Mouse (Mus musculus) lung, postnatal 4 days (tissue): ENCODE results near the gene Tmem8.
"Not testable (repeated sequence)": the region's sequence is repeated elsewhere in the genome, so short reads cannot be mapped to it uniquely, and the experiment has no call there.

Source experiments
- DNase-seq, 2 experiments: peaks; one replicate each; pipeline ENCODE4 v3.0.0; 2021

The Tmem8 gene

GRCm38 (mm10) chr17:26112751-26113150 lies 348 bp upstream of the Tmem8 start:
- DNase-seq = no peak

GRCm38 (mm10) chr17:26114061-26114460 lies 962 bp downstream of the Tmem8 start:
- no peak for DNase-seq

- not testable (repeated sequence) for DNase-seq
Observed at GRCm38 (mm10) chr17:26114461-26114860, 1.4 kb downstream of the Tmem8 start.

GRCm38 (mm10) chr17:26115205-26115898 lies 2.3 kb downstream of the Tmem8 start:
- DNase-seq = peak; percentile 50 to 75

GRCm38 (mm10) chr17:26115956-26116487 lies 2.9 kb downstream of the Tmem8 start:
- no peak for DNase-seq

- DNase-seq = no peak
Observed at GRCm38 (mm10) chr17:26116503-26117258, 3.6 kb downstream of the Tmem8 start.

GRCm38 (mm10) chr17:26119766-26120710 lies 6.9 kb downstream of the Tmem8 start:
- DNase-seq = peak; percentile 66 to 68

GRCm38 (mm10) chr17:26122431-26123140 lies 9.5 kb downstream of the Tmem8 start:
- no peak for DNase-seq

- peak; percentile 94 for DNase-seq
Observed at GRCm38 (mm10) chr17:26123267-26123684, 10.2 kb downstream of the Tmem8 start, which contains the start of gene Mrpl28. Gene Mrpl28, plus strand, starts transcription at chr17:26123500.

- no peak for DNase-seq
Observed at GRCm38 (mm10) chr17:26124560-26124959, 11.5 kb downstream of the Tmem8 start.

GRCm38 (mm10) chr17:26125226-26125625 lies 12.1 kb downstream of the Tmem8 start:
- no peak for DNase-seq

GRCm38 (mm10) chr17:26131062-26131732 lies 18.1 kb downstream of the Tmem8 start:
- DNase-seq = no peak

GRCm38 (mm10) chr17:26131856-26132853 lies 19.1 kb downstream of the Tmem8 start:
- peak in 1 of 2 experiments; percentile 21 for DNase-seq

GRCm38 (mm10) chr17:26137106-26137750 lies 24.1 kb downstream of the Tmem8 start:
- DNase-seq = peak in 1 of 2 experiments; percentile 18

GRCm38 (mm10) chr17:26137751-26138130 lies 24.6 kb downstream of the Tmem8 start:
- DNase-seq = no peak

GRCm38 (mm10) chr17:26138239-26138836 lies 25.2 kb downstream of the Tmem8 start, which contains the start of gene Axin1:
Gene Axin1, plus strand, starts transcription at chr17:26138688.
- DNase-seq = peak; percentile 96 to 97

GRCm38 (mm10) chr17:26138901-26139381 lies 25.8 kb downstream of the Tmem8 start:
- no peak for DNase-seq

GRCm38 (mm10) chr17:26142796-26143195 lies 29.7 kb downstream of the Tmem8 start:
- DNase-seq = peak in 1 of 2 experiments; percentile 10

- DNase-seq = peak in 1 of 2 experiments; percentile 13
Observed at GRCm38 (mm10) chr17:26143386-26143785, 30.3 kb downstream of the Tmem8 start.
